Mouse (Mus musculus) inflammation-experienced regulatory T-cells (primary cell): ENCODE results near the gene Pin1. TPM values are rescaled to one million over a fixed set of nuclear protein-coding genes. Genes with fewer than 3 reads are reported as not detected.

ENCODE experiments used
- polyA plus RNA-seq, 2 experiments: library from polyadenylated mRNA; unstranded; fragments of 100-300 nt; shearing (Covaris generic); gene quantifications; one replicate each; pipeline ENCODE4 v1.2.1; 2017

Pin1 gene
- polyA plus RNA-seq = 10 to 100 TPM; 19.6 to 23.5 TPM

DNA sequence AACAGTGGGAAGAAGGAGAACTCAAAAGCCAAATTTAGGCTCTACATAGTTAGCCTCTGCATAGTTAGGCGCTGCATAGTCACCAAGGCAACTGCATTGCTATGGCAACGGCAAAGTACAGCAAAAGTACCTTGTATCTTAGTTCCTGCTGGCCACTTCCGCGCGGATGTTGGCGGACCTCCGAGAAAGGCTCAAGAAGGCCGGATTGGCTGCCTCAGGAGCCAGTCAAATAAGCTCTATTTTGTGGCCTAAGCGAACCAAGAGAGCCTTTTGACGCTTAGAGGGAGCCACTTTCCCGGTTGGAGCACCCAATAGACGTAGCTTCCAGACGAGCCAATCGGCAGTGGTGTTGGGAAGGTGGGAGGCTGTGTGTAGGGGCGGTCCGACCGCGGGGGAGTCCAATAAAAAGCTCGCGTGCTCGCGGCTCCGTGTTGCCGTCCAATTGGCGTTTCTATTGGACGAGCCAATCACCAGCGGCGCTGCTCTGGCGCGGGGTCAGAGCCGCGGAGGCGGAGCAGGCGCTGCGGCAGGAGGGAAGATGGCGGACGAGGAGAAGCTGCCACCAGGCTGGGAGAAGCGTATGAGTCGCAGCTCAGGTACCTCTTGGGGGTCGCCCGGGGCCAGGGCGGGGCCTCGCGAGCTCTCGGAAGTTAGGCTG lies at the start of gene Pin1:
Gene Pin1, plus strand, starts transcription at position 494 of the 658 bp plus-strand sequence.

DNA sequence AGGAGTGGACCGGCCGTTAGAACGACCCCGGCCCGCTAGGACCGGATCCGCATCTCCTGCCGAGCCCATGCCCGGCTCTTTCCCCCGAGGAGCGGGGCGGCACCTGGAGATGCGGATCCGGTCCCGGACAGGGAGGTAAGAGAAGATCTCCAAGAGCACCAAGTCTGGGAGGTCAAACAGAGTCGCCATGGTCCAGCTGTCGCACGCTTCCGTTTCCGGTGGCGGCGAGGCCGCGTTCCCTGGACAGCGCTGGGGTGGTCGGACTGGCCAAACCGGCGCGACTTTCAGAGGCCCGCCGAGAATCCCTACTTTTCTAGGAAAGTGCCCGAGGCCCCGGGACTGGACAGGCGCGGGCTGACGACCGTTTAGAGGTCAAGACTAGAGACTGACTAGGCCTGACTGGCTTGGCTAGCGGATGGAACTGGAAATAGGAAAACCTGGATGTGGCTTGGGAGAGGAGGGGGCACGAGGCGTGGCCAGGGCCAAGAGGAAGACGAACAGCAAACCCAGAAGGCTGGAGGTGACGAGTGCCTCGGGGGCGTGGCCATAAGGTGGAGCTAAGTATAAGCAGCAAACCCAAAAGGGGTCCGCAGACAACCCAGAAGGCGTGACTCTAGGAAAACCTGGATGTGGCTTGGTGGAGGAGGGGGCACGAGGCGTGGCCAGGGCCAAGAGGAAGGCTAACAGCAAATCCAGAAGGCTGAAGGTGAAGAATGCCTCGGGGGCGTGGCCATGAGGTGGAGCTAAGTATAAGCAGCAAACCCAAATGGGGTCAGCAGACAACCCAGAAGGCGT lies 9.6 kb upstream of the Pin1 start, which contains the start of gene Ubl5:
Gene Ubl5, plus strand, starts transcription at position 778 of the 795 bp plus-strand sequence.

DNA sequence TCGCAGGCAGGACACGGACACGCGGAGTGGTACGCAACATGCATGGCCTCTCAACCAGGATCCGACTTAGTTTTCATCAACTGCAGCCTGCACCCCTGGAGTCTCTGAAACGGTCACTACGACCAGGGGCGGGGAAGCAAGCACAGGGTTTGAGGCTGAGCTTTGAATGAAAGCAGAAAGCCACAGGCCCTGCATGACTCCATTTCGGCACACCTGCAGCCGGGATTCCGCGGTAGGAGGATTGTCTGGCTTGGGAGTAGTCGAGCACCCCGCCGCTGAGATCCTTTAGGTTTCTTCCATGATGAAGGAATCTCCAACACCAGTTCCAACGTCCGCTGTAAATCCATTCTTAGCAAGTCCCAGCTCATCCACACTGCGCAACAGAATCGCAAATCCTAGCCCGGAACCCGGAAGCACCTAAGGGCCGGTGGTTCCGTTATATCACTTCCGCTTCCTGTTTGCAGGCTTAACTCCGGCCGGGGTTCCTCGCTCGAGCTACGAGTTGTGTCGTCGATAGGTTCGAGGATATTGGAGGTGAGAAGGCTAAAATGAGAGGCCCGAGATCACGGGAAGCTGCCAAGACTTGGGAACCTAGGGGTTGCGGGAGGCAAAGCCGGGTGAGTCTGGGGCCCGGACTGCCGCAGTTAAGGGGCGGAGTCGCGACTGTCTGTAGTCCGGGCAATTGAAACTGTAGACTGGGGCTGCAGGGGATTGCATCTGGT lies 7.4 kb upstream of the Pin1 start, which contains the start of gene Fbxl12:
Gene Fbxl12, minus strand, starts transcription at position 408 of the 722 bp plus-strand sequence.

Other genes starting within 250 kb of the Pin1 start
- gene Zfp26, start 191.9 kb upstream of the Pin1 start, polyA plus RNA-seq = 10 to 100 TPM; 21.1 to 23.9 TPM
- 10 to 100 TPM; 16.1 to 21.3 TPM for gene Zfp426, start 159.3 kb upstream of the Pin1 start, polyA plus RNA-seq
- gene Zfp266, start 130.7 kb upstream of the Pin1 start, polyA plus RNA-seq = 10 to 100 TPM; 29.5 to 32.5 TPM
- gene Zfp846, start 70.8 kb upstream of the Pin1 start, polyA plus RNA-seq = 10 to 100 TPM; 13.2 to 14.3 TPM
- gene Ubl5, start 9.2 kb upstream of the Pin1 start, polyA plus RNA-seq = 100 to 1,000 TPM; 286 to 359 TPM
- 10 to 100 TPM; 58.8 to 71.7 TPM for gene Fbxl12, start 7.3 kb upstream of the Pin1 start, polyA plus RNA-seq
- under 1 TPM; 0.64 to 0.81 TPM for gene Olfm2, start 94.3 kb downstream of the Pin1 start, polyA plus RNA-seq
- gene Col5a3, start 163.0 kb downstream of the Pin1 start, polyA plus RNA-seq = 1 to 10 TPM in 1 of 2 experiments, under 1 TPM in 1; 0.04 to 2.7 TPM
- gene Rdh8, start 166.4 kb downstream of the Pin1 start, polyA plus RNA-seq = not detected
- gene A230050P20Rik, start 216.5 kb downstream of the Pin1 start, polyA plus RNA-seq = 10 to 100 TPM; 59.5 to 60.2 TPM
- gene Angptl6, start 227.6 kb downstream of the Pin1 start, polyA plus RNA-seq = 1 to 10 TPM; 3.0 to 4.6 TPM
- gene Ppan, start 236.1 kb downstream of the Pin1 start, polyA plus RNA-seq = 100 to 1,000 TPM in 1 of 2 experiments, 10 to 100 TPM in 1; 74.5 to 114 TPM
- gene Eif3g, start 246.5 kb downstream of the Pin1 start, polyA plus RNA-seq = 100 to 1,000 TPM; 259 to 292 TPM